Mouse (Mus musculus) retina, postnatal 1 day (tissue): Measurements from ENCODE around the gene Rrp15.
"Not testable (repeated sequence)": the region's sequence is repeated elsewhere in the genome, so short reads cannot be mapped to it uniquely, and the experiment has no call there.

Source experiments
- DNase-seq: peaks from one replicate; pipeline ENCODE4 v3.0.0-alpha.2; 2012

The Rrp15 gene

GRCm38 (mm10) chr1:186748724-186749653 lies at the start of gene Rrp15:
Rrp15 (minus strand) TSS chr1:186749358.
- DNase-seq, result peak; percentile 95

- DNase-seq, result peak; percentile 73
These were observed 48.8 kb upstream of the Rrp15 start for GRCm38 (mm10) chr1:186797991-186798390.

- no peak for DNase-seq
These were observed 36.2 kb upstream of the Rrp15 start for GRCm38 (mm10) chr1:186785359-186785758.

- DNase-seq, result no peak
These were observed 31.7 kb upstream of the Rrp15 start for GRCm38 (mm10) chr1:186780826-186781225.

DNA sequence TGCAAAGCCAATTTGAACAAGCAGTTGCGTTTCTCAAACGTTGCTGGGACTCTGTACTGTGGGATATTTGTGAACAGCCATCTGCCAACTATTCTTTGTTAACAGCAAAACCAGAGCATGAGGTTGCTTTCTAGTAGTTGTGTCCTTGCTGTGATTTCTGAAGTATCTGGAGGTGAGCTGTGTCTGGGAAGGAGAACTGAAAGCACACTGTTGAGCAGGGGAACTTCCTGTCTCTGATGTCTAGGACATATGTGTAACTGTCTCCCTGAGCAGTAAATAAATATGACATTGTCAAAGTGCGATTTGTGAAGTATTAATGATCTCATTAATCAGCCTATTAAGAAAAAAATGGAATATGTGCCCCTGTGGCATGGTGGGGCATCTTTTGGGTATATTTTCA lies 24.0 kb upstream of the Rrp15 start:
- DNase-seq, result no peak

GRCm38 (mm10) chr1:186772547-186773077 lies 23.5 kb upstream of the Rrp15 start:
- peak; percentile 25 for DNase-seq

- no peak for DNase-seq
These were observed 22.8 kb upstream of the Rrp15 start for GRCm38 (mm10) chr1:186772005-186772404.

DNA sequence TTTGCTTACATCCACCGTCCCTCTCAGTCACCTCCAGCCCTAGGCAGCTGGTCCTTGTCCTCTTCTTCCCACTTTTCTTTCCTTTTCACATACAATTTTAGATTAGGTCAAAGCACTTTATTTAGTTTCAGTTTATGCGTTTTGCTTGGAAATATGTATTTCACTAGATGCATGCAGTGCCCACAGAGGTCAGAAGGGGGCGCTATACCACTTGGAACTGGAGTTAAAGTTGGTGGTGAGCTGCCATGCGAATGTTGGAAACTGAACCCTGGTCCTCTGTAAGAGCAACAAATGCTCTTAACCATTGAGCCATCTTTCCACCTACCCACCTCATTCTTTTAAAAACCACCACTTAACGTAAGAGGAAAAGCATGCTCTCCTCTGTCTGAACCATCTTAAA lies 21.5 kb upstream of the Rrp15 start:
- DNase-seq, result no peak

DNA sequence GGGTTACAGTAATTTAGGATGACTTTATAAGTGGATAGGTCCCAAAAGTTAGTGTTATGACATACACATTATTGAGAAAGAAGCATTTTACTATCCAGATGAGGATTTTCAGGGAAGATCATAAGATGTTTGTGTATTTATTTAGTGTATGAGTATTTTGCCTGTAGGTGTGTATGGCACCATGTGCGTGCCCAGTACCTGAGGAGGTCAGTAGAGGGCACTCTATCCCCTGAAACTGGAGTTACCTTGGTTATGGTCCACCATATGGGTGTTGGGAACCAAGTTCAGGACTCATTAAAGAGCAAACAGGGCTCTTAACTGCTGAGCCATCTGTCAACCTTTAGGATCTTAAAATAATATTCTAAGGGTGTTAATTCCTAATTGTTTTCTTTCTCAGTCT lies 19.2 kb upstream of the Rrp15 start:
- no peak for DNase-seq

GRCm38 (mm10) chr1:186763451-186763850 lies 14.3 kb upstream of the Rrp15 start:
- not testable (repeated sequence) for DNase-seq

GRCm38 (mm10) chr1:186749675-186750283 lies 621 bp upstream of the Rrp15 start:
- DNase-seq, result no peak

- DNase-seq, result no peak
These were observed 9.3 kb downstream of the Rrp15 start for GRCm38 (mm10) chr1:186739828-186740227.

- DNase-seq, result no peak
These were observed 13.6 kb downstream of the Rrp15 start for GRCm38 (mm10) chr1:186735537-186735936.

DNA sequence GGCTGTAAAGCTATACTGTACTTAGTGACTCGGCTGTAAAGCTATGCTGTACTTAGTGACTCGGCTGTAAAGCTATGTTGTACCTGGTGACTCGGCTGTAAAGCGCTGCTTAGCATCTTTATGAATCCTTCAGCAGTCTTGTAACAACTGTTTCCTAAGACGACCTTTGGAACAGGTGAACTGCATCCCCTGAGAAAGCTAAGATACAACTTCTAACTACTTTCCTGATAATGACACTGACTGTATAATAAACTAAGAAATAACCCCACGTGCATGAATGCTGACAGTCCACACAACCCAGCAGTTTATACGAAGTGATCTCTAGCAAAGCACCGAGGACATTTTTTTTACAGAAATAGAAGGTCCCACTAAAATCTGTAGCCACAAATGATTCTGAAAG lies 16.1 kb downstream of the Rrp15 start:
- DNase-seq, result no peak

- DNase-seq, result no peak
These were observed 20.4 kb downstream of the Rrp15 start for GRCm38 (mm10) chr1:186728778-186729177.

GRCm38 (mm10) chr1:186726117-186726516 lies 23.0 kb downstream of the Rrp15 start:
- no peak for DNase-seq

DNA sequence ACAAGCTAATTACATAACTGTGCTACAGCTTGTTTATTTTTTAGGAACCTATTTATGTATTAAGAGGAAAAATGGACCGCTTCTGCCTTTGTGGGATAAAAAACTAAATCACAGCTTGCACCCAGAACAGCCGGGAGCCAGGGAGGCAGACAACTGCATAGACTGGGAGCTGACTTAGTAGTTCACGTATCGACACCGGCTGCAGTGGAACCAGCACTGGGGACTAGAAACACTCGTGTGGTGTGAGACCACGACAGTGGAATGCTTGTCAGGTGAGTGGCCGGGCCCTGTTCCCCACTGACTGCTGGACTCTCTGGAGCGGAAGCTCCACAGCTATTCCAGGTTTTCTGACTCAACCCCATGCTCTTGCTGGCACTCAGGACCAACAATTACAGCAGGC lies 26.9 kb downstream of the Rrp15 start:
- DNase-seq, result no peak

- DNase-seq, result peak; percentile 86
These were observed 27.3 kb downstream of the Rrp15 start for GRCm38 (mm10) chr1:186721846-186722245.

GRCm38 (mm10) chr1:186721166-186721565 lies 28.0 kb downstream of the Rrp15 start:
- DNase-seq, result no peak

DNA sequence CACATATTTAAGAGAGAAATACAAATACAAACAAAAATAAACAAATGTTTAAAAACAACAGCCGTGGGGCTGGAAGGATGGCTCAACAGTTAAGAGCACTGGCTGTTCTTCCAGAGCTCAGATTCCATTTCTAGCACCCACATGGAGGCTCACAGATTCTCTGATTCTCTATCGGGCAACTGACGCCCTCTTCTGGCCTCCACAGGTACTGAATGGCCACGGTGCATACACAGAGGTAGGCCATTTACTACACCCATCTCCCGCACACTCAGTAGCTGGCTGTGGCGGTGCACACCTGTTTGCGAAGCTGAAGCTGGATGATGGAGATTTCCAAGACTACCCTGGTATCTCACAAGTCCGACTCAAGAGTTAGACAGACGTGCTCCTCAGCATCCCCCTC lies 29.4 kb downstream of the Rrp15 start:
- DNase-seq, result no peak

DNA sequence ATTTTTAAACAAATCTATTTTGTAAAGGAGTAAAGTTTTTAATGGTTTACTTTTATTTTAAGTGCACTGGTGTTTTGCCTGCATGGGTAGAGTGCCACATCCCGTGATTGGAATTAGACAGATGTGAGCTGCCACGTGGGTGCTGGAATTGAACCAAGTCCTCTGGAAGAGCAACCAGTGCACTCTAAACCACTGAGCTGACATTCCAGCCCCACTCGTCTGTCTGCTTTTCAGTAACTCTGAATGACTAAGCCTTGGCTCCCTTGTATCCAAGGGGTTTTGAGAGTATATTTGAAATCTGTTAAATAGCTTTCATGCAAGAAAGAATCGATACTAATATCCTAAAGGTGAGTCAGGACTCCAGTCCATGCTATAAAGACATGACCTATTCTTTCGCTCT lies 30.3 kb downstream of the Rrp15 start:
- no peak for DNase-seq

DNA sequence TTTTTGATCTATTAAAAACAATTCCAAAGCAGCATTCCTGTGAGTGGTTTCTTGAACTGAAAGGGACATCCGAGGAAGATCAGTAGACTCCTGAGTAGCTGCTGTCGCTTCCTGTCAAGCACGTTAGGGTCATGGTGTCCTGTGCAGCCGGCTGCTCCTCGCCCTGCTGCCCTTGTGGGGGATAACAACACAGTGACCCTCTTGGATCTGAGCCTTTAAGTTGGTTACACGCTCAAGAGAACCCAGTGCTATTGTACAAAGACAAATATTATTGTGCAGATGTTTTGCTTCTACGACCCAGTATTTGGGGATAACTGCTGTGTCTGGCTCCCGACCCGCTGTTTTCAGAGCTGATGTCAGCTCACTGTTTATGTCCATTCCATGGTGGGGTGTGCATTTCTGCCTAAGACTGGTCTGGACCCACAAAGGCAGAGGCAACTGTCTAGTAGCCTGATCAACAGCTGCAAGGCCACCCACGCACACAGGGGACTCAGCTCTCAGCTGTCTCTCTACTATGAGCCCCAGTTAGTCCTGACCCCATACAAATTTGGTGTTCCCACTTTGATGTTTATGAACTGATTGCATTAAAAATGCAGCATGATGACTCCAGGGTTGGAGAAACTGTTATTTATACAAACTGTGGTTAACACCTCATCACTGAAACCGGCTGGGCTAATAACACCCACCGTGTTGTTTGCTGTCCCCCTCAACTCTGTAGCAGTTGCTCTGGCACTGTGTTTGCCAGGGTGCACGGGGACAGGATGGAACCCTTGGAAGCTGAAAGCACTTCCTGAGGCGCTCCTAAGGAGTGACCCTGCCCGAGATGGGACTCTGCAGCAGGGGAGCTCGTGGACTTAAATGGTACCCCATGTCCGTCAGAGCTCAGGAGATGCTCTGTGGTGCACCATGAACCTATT lies 33.9 kb downstream of the Rrp15 start:
- DNase-seq, result no peak

DNA sequence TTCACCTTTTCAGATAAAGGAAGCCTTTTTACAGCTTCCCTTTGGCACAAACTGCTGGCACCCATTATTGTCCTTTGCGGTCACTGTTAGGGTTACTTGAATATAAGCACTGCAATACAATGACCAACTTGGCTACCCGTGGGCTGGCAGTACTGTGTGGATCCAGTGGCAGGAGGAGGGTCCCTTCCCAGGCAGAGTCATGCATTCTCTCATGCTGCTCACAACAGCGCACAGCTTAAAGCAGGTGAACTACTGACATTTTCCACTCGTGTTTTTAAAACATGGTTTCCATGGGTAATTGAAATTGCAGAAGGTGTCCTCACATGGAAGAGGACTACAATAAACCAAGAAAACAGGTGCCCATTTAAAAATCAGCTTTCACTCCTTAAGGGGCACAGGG lies 34.9 kb downstream of the Rrp15 start:
- no peak for DNase-seq
